33 mouse cellular contexts compared by ENCODE assay signal in genomic region chr4:148069602-148070218, GRCm38 (mm10). TPM values are rescaled to one million over a fixed set of nuclear protein-coding genes. Genes with fewer than 3 reads are reported as not detected.
DNase-seq lines count a peak whose midpoint lies in the region; ATAC-seq and TF ChIP-seq lines count a peak whose summit lies in the region.
"Had no signal": no experiment of that assay in that cellular context is flagged by ENCODE, and none has a peak within 500 bp of the region (broad histone marks: within the 10 kb centered on the region; RNA-seq: fewer than 3 reads in every experiment).

No protein-coding gene starts in this region.

- H3K4me1 ChIP-seq in heart, embryonic 12.5 days (replicated peaks) = peaks cover 17% of the 10 kb centered on the region
- peaks cover 26 to 48% of the 10 kb centered on the region in 2 experiments for H3K4me1 ChIP-seq in CH12.LX (ENCODE audit: control insufficient read depth in 1 of 2, insufficient read depth in 2 of 2)
- H3K4me1 ChIP-seq in midbrain, embryonic 11.5 days (ENCODE audit: control insufficient read depth, insufficient read depth, low read length) = 0 out of 2 replicates have a peak, but pooled peaks cover 2% of the 10 kb centered on the region
- peaks cover 7% of the 10 kb centered on the region; the same call in 1 of the 2 replicates for H3K4me1 ChIP-seq in hindbrain, embryonic 13.5 days (replicated peaks)
- H3K4me1 ChIP-seq: hindbrain, embryonic 15.5 days; intestine, embryonic 15.5 days; lung, embryonic 15.5 days had no signal

- peak; percentile 36; the same call in 1 of the 2 replicates for TF ChIP-seq POLR2A in CH12.LX (IDR thresholded peaks at IDR 0.05; ENCODE audit: low read depth, low read length)

- in situ Hi-C loops in CH12.LX (cut with MboI; ENCODE audit: low pct_ligation_motif_present, low pct_unique_long_range_greater_than_20kb, low sequenced_read_pairs) = no loop called here

- no peak for TF ChIP-seq CTCF in CH12.LX (conservative IDR thresholded peaks at IDR 0.05 in 1 of 2, IDR thresholded peaks at IDR 0.05 in 1 of 2; ENCODE audit: low read depth in 2 of 2, low read length in 2 of 2)

- dilution Hi-C loops in CH12.LX (cut with MboI; ENCODE audit: extremely low pct_ligation_motif_present, extremely low pct_unique_long_range_greater_than_20kb, low sequenced_read_pairs) = no loop called here

- H3K4me2 ChIP-seq in heart, embryonic 12.5 days = no peak overlapping the region
- peak overlapping the region; percentile 88 for H3K4me2 ChIP-seq in CH12.LX (ENCODE audit: insufficient read depth, low read depth, poor library complexity, severe bottlenecking)
- no peak overlapping the region for H3K4me2 ChIP-seq in midbrain, embryonic 11.5 days
- H3K4me2 ChIP-seq in hindbrain, embryonic 13.5 days = no peak overlapping the region
- H3K4me2 ChIP-seq: embryonic facial prominence, embryonic 12.5 days; heart, embryonic 11.5 days; hindbrain, embryonic 15.5 days; intestine, embryonic 15.5 days; limb, embryonic 13.5 days; liver, embryonic 11.5 days; lung, embryonic 15.5 days; neural tube, embryonic 15.5 days had no signal

- no peak overlapping the region for H3K9ac ChIP-seq in heart, embryonic 12.5 days
- H3K9ac ChIP-seq in CH12.LX (ENCODE audit: insufficient read depth, low read depth) = peak overlapping the region; percentile 68
- no peak overlapping the region for H3K9ac ChIP-seq in midbrain, embryonic 11.5 days (ENCODE audit: low read length)
- H3K9ac ChIP-seq in hindbrain, embryonic 13.5 days = no peak overlapping the region
- H3K9ac ChIP-seq: embryonic facial prominence, embryonic 12.5 days; hindbrain, embryonic 15.5 days; intestine, embryonic 15.5 days; limb, embryonic 13.5 days; lung, embryonic 15.5 days; neural tube, embryonic 15.5 days had no signal

- no peak for ATAC-seq in heart, embryonic 12.5 days (ENCODE audit: insufficient number of reproducible peaks, low FRiP score)
- ATAC-seq in hematopoietic stem cell, adult 5-6 weeks (replicated peaks in 1 of 2; ENCODE audit: insufficient read depth in 1 of 2, low FRiP score in 2 of 2, low TSS enrichment in 1 of 2, low read depth in 1 of 2, poor library complexity in 2 of 2, severe bottlenecking in 2 of 2) = peak; percentile 59 to 68
- ATAC-seq in midbrain, embryonic 11.5 days (ENCODE audit: low FRiP score) = no peak
- ATAC-seq in hindbrain, embryonic 13.5 days (ENCODE audit: low FRiP score) = no peak
- ATAC-seq: forebrain, embryonic 14.5 days; intestine, embryonic 15.5 days had no signal

- no peaks in the 10 kb centered on the region for H3K9me3 ChIP-seq in heart, embryonic 12.5 days (replicated peaks)
- no peaks in the 10 kb centered on the region for H3K9me3 ChIP-seq in CH12.LX (replicated peaks; ENCODE audit: low read length)
- H3K9me3 ChIP-seq in midbrain, embryonic 11.5 days (ENCODE audit: control insufficient read depth, low read length) = no peaks in the 10 kb centered on the region
- H3K9me3 ChIP-seq in hindbrain, embryonic 13.5 days = no peaks in the 10 kb centered on the region
- H3K9me3 ChIP-seq: embryonic facial prominence, embryonic 12.5 days; hindbrain, embryonic 15.5 days; intestine, embryonic 15.5 days; limb, embryonic 13.5 days; lung, embryonic 15.5 days; megakaryocyte, embryonic 14.5 days; neural tube, embryonic 15.5 days had no signal

- TF ChIP-seq RAD21 in CH12.LX (IDR thresholded peaks at IDR 0.05; ENCODE audit: low read depth, low read length) = no peak

- TF ChIP-seq EP300 in CH12.LX (IDR thresholded peaks at IDR 0.05; ENCODE audit: low read length) = peak; percentile 74

- 0 out of 2 replicates have a peak, but pooled peaks cover 4% of the 10 kb centered on the region for H3K27me3 ChIP-seq in heart, embryonic 12.5 days (replicated peaks)
- peaks cover 1% of the 10 kb centered on the region for H3K27me3 ChIP-seq in CH12.LX (replicated peaks)
- H3K27me3 ChIP-seq in splenic B cell, adult 2 months (ENCODE audit: control insufficient read depth, insufficient read depth, low read length, poor library complexity, severe bottlenecking) = no peaks in the 10 kb centered on the region
- H3K27me3 ChIP-seq in midbrain, embryonic 11.5 days (ENCODE audit: control insufficient read depth, insufficient read depth, low read length) = no peaks in the 10 kb centered on the region
- H3K27me3 ChIP-seq in hindbrain, embryonic 13.5 days = no peaks in the 10 kb centered on the region
- H3K27me3 ChIP-seq: embryonic facial prominence, embryonic 12.5 days; hindbrain, embryonic 15.5 days; intestine, embryonic 15.5 days; limb, embryonic 13.5 days; lung, embryonic 15.5 days; neural tube, embryonic 15.5 days had no signal

- no peaks in the 10 kb centered on the region for H3K79me2 ChIP-seq in CH12.LX (replicated peaks; ENCODE audit: control insufficient read depth, extremely low read depth, insufficient read depth, poor library complexity, severe bottlenecking)

- H3K4me3 ChIP-seq in heart, embryonic 12.5 days = no peak overlapping the region
- H3K4me3 ChIP-seq in CH12.LX (replicated peaks in 1 of 3; ENCODE audit: low read depth in 2 of 3, low read length in 2 of 3, poor library complexity in 1 of 3) = peak overlapping the region; percentile 43 to 65 (median 46)
- no peak overlapping the region for H3K4me3 ChIP-seq in midbrain, embryonic 11.5 days (ENCODE audit: low read depth, low read length)
- H3K4me3 ChIP-seq in hindbrain, embryonic 13.5 days = no peak overlapping the region
- H3K4me3 ChIP-seq: embryonic facial prominence, embryonic 12.5 days; hindbrain, embryonic 15.5 days; intestine, embryonic 15.5 days; limb, embryonic 13.5 days; lung, embryonic 15.5 days; megakaryocyte, embryonic 14.5 days; neural tube, embryonic 15.5 days had no signal

- no peaks in the 10 kb centered on the region for H3K36me3 ChIP-seq in heart, embryonic 12.5 days
- peaks cover 2 to 4% of the 10 kb centered on the region in 2 experiments for H3K36me3 ChIP-seq in CH12.LX (replicated peaks in 1 of 2; ENCODE audit: control insufficient read depth in 1 of 2, insufficient read depth in 1 of 2, low read length in 1 of 2)
- H3K36me3 ChIP-seq in splenic B cell, adult 2 months (ENCODE audit: control insufficient read depth, insufficient read depth, low read length, poor library complexity, severe bottlenecking) = no peaks in the 10 kb centered on the region
- no peaks in the 10 kb centered on the region for H3K36me3 ChIP-seq in midbrain, embryonic 11.5 days (ENCODE audit: control insufficient read depth, insufficient read depth, low read length)
- no peaks in the 10 kb centered on the region for H3K36me3 ChIP-seq in hindbrain, embryonic 13.5 days
- H3K36me3 ChIP-seq: embryonic facial prominence, embryonic 12.5 days; hindbrain, embryonic 15.5 days; intestine, embryonic 15.5 days; limb, embryonic 13.5 days; lung, embryonic 15.5 days; neural tube, embryonic 15.5 days had no signal

- DNase-seq in heart, adult 11 months = peak; percentile 85
- peak; percentile 46 for DNase-seq in CH12.LX (ENCODE audit: extremely low read depth)
- DNase-seq in splenic B cell, adult 2 months (ENCODE audit: low read depth, low spot score) = peak; percentile 23
- no peak for DNase-seq in midbrain, embryonic 11.5 days (ENCODE audit: low spot score, missing footprints)
- DNase-seq in cerebellum, adult 9-10 months = no peak
- DNase-seq: adrenal gland, adult 2 months; adrenal gland, postnatal 36 days; cerebellum, adult 2 months; cerebellum, postnatal 36 days; embryo, embryonic 11 days; heart, postnatal 4 days; kidney, adult 2 months; kidney, postnatal 4 days; midbrain, embryonic 14.5 days; retina, postnatal 1 day; right cerebral cortex, postnatal 14 days; spleen, adult 18-20 months; thymus, adult 18-20 months; thymus, postnatal 36 days had no signal

- WGBS in heart, embryonic 12.5 days = 78% methylated on average over 9 of the region's 9 CpGs
- 84% methylated on average over 9 of the region's 9 CpGs for WGBS in midbrain, embryonic 11.5 days
- 86% methylated on average over 9 of the region's 9 CpGs for WGBS in hindbrain, embryonic 13.5 days

- H3K27ac ChIP-seq in heart, embryonic 12.5 days (ENCODE audit: poor library complexity, severe bottlenecking) = no peak overlapping the region
- H3K27ac ChIP-seq in CH12.LX (ENCODE audit: insufficient read depth, low read depth) = peak overlapping the region; percentile 61
- H3K27ac ChIP-seq in midbrain, embryonic 11.5 days (ENCODE audit: low read depth, low read length) = no peak overlapping the region
- no peak overlapping the region for H3K27ac ChIP-seq in hindbrain, embryonic 13.5 days
- H3K27ac ChIP-seq: embryonic facial prominence, embryonic 12.5 days; hindbrain, embryonic 15.5 days; intestine, embryonic 15.5 days; limb, embryonic 13.5 days; lung, embryonic 15.5 days; neural tube, embryonic 15.5 days; stomach, postnatal 0 days had no signal

TF ChIP-seq in CH12.LX, 34 proteins besides CTCF, POLR2A, EP300 and RAD21 (continues in another document):
- TF ChIP-seq JUN (IDR thresholded peaks at IDR 0.05; ENCODE audit: insufficient read depth, low read depth, low read length) (peak; percentile 26; the same call in 1 of the 2 replicates), ETS1 (conservative IDR thresholded peaks at IDR 0.05; ENCODE audit: low read depth, low read length) (peak; percentile 97)

RNA-seq across cellular contexts. Expression of gene Agtrap, which starts 18.1 kb away (rescaled TPM):
- 18.9 and 19.8 TPM in 2 replicates for polyA plus RNA-seq in heart, embryonic 12.5 days (2016; fragmentation: Nextera tagmentation; extraction: Ambion mirVana)
- 5.6 and 6.2 TPM in 2 replicates for total RNA-seq in CH12.LX (2012; rRNA removed)
- total RNA-seq in CH12.LX (2014; rRNA removed) = 4.0 and 4.1 TPM in 2 replicates
- polyA plus RNA-seq in CH12.LX (2012; ENCODE audit: insufficient read length, low read depth) = 5.4 and 5.9 TPM in 2 replicates
- total RNA-seq in hematopoietic stem cell, adult 5-6 weeks (2017) = 42.2 and 44.9 TPM in 2 replicates
- polyA plus RNA-seq in midbrain, embryonic 11.5 days (2014; fragmentation: Nextera tagmentation; extraction: Ambion mirVana) = 11.7 TPM in 2 replicates
- 7.6 and 8.4 TPM in 2 replicates for polyA plus RNA-seq in hindbrain, embryonic 13.5 days (2015; fragmentation: Nextera tagmentation; extraction: Ambion mirVana)

RNA-seq across cellular contexts. Expression of gene Mthfr, which starts 30.8 kb away (rescaled TPM):
- 15.5 and 17.0 TPM in 2 replicates for polyA plus RNA-seq in heart, embryonic 12.5 days (2016; fragmentation: Nextera tagmentation; extraction: Ambion mirVana)
- 14.4 and 17.0 TPM in 2 replicates for total RNA-seq in CH12.LX (2012; rRNA removed)
- 15.3 and 16.1 TPM in 2 replicates for total RNA-seq in CH12.LX (2014; rRNA removed)
- 15.4 and 16.3 TPM in 2 replicates for polyA plus RNA-seq in CH12.LX (2012; ENCODE audit: insufficient read length, low read depth)
- 4.1 and 11.3 TPM in 2 replicates for total RNA-seq in hematopoietic stem cell, adult 5-6 weeks (2017)
- polyA plus RNA-seq in midbrain, embryonic 11.5 days (2014; fragmentation: Nextera tagmentation; extraction: Ambion mirVana) = 17.8 and 18.9 TPM in 2 replicates
- polyA plus RNA-seq in hindbrain, embryonic 13.5 days (2015; fragmentation: Nextera tagmentation; extraction: Ambion mirVana) = 22.1 and 22.3 TPM in 2 replicates

RNA-seq across cellular contexts. Expression of gene Clcn6, which starts 31.1 kb away (rescaled TPM):
- polyA plus RNA-seq in heart, embryonic 12.5 days (2016; fragmentation: Nextera tagmentation; extraction: Ambion mirVana) = 7.8 and 9.3 TPM in 2 replicates
- total RNA-seq in CH12.LX (2012; rRNA removed) (5.5 and 5.7 TPM in 2 replicates), CH12.LX (2014; rRNA removed) (3.7 and 4.8 TPM in 2 replicates)
- polyA plus RNA-seq in CH12.LX (2012; ENCODE audit: insufficient read length, low read depth) = 9.2 and 10.6 TPM in 2 replicates
- 4.3 TPM in 2 replicates for total RNA-seq in hematopoietic stem cell, adult 5-6 weeks (2017)
- 19.2 and 20.2 TPM in 2 replicates for polyA plus RNA-seq in midbrain, embryonic 11.5 days (2014; fragmentation: Nextera tagmentation; extraction: Ambion mirVana)
- polyA plus RNA-seq in hindbrain, embryonic 13.5 days (2015; fragmentation: Nextera tagmentation; extraction: Ambion mirVana) = 30.7 and 32.8 TPM in 2 replicates

Comparison
In these comparisons a context has a peak if more than half of its experiments do, and no peak if none do; other contexts are left out.
1. DNase-seq: peak in heart, adult 11 months (single experiment), CH12.LX (single experiment) and splenic B cell, adult 2 months (single experiment); none in midbrain, embryonic 11.5 days (single experiment) and cerebellum, adult 9-10 months (single experiment).
2. ATAC-seq: peak in hematopoietic stem cell, adult 5-6 weeks (2 of 2); none in heart, embryonic 12.5 days (single experiment), midbrain, embryonic 11.5 days (single experiment) and hindbrain, embryonic 13.5 days (single experiment).
3. H3K4me3 ChIP-seq: peak in CH12.LX (3 of 3); none in heart, embryonic 12.5 days (single experiment), midbrain, embryonic 11.5 days (single experiment) and hindbrain, embryonic 13.5 days (single experiment).